Mouse (Mus musculus) left cerebral cortex, postnatal 4 days (tissue): Measurements from ENCODE around the gene Col20a1. TPM values are rescaled to one million over a fixed set of nuclear protein-coding genes. Genes with fewer than 3 reads are reported as not detected.

Experiments used
- DNase-seq: peaks from one replicate; pipeline ENCODE4 v3.0.0-alpha.2; 2022
- intact Hi-C: fragments of 180-260 bp; cut with DNase I; formaldehyde crosslinking; loops from one replicate; pipeline ENCODE4 v1.15.1; 2025
- total RNA-seq, 2 experiments: library from RNA; stranded (reverse); gene quantifications; 2 replicates each; pipeline ENCODE4 v1.2.3; 2021

Gene Col20a1
- under 1 TPM; 0.50 to 0.87 TPM for total RNA-seq

DNA sequence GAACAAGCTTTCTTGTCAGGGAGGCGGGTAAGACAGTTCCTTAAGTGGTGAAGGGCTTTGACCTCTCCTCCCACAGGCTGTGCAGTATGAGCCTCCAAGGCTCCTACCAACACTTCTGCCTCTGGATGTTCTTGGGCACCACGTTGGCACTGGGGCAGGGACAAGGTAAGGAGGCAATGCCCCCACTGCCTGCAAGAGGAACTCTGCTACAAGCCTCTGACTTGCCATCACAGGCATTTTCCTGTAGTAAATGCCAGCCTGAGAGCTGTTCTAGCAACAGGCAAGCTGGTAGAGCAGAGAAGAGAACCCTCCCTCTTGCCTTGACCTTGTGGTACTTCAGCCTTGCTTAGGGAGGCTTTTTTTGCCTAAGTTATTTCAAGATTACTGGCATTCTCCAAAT is at the start of gene Col20a1:
Gene Col20a1, plus strand, starts transcription at position 87 of the 400 bp plus-strand sequence.
- intact Hi-C loops: no loop called here
- DNase-seq: no peak

DNA sequence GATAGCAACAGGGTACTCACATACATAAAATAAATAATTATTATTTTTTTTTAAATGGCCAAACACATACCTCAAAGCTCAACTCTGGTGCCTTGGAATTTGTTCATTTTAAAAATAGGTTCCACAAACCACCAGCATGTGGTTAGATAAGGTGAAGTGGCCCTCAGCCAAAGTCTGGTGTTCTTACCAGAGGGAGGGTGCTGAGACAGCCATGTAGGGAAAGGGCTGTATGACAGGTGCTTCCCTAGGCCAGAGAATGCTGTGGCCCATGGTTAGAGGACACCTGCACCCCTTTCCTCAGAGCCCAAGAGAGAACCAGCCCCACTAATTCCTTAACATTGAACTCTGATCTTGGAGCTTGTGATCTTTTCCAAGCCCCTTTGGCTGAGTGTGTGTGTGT is 46.1 kb upstream of the Col20a1 start:
- no peak for DNase-seq
- intact Hi-C loops: no loop called here

DNA sequence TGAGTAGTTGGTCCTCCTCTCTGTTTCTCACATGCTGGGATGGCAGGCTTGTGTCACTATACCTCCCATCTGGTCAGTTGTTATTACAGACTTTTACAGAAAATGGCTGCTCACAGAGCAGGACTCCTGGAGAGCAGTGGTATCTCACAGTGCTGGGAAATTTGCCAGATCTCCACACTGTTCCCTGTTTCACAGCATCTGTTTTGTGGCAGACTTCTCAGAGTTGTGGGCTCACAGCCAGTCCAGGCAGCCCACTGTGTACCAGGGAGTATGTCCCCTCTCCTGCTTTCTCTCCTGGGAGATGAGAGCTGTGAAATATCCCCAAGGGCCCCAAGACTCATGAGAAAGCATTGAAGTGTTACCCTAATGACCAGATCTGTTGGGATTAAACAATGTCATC is 44.5 kb upstream of the Col20a1 start:
- intact Hi-C loops: no loop called here
- peak; percentile 28 for DNase-seq

DNA sequence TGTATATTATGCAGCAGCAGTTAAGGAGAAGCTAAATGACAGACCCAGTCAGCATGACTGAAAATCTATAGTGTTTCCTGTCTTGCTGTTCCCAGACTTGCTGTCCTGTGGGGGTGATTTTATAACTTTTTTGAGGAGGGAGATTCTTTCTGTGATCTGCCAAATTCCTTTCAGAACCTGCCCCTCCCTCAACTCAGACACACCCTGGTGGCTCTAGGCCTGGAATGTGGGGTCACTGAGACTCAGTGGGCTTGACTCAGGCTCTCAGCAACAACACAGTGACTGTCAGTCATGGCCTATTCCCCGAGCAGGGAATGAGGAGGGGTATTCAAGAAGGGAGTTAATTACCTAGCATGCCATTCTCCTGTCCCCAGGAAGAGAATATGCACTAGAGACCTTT is 36.4 kb upstream of the Col20a1 start:
- no peak for DNase-seq
- intact Hi-C loops: no loop called here

DNA sequence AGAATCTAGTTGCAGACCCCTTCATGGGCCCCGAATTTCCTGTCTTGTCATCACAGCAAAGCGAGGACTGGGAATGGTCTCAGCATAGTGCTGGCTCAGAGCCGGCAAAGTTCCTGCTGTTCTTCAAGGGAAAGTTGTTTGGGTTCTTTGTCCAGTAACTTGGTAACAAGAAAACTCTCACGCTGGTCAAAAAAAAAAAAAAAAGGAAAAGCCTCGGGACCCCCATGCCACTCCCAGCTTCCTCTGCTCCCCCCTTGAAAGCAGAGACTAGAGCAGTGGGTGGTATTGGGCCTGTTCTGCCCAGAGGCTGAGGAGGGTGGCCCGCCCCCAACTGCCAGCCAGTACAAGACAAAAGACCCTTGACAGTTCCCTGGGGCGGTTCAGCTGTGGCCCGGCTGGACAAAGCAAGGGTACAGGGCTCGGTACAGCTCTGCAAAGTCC is 33.6 kb upstream of the Col20a1 start:
- intact Hi-C loops: no loop called here

DNA sequence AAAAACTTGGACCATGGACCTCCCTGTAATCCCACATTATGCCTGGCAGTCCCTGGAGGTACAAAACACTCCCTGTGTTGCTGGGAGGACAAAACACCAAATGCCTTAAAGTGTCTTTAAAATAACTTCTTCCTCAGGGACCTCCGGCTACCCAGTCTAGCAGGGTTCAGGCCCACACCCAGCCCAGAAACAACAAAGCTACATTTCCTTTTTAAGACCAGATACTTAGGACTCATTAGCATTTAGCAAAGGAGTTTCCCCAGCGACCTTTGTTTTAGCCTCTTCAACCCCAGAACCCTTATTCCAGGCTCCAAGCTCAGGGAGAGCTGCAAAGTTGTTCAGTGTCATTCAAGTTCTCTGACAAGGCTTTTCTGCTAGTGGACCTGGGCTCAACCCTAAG is 32.7 kb upstream of the Col20a1 start:
- intact Hi-C loops: no loop called here
- no peak for DNase-seq

More for the DNA sequence above, 33.6 kb upstream of the Col20a1 start:
- DNase-seq: peak; percentile 74

DNA sequence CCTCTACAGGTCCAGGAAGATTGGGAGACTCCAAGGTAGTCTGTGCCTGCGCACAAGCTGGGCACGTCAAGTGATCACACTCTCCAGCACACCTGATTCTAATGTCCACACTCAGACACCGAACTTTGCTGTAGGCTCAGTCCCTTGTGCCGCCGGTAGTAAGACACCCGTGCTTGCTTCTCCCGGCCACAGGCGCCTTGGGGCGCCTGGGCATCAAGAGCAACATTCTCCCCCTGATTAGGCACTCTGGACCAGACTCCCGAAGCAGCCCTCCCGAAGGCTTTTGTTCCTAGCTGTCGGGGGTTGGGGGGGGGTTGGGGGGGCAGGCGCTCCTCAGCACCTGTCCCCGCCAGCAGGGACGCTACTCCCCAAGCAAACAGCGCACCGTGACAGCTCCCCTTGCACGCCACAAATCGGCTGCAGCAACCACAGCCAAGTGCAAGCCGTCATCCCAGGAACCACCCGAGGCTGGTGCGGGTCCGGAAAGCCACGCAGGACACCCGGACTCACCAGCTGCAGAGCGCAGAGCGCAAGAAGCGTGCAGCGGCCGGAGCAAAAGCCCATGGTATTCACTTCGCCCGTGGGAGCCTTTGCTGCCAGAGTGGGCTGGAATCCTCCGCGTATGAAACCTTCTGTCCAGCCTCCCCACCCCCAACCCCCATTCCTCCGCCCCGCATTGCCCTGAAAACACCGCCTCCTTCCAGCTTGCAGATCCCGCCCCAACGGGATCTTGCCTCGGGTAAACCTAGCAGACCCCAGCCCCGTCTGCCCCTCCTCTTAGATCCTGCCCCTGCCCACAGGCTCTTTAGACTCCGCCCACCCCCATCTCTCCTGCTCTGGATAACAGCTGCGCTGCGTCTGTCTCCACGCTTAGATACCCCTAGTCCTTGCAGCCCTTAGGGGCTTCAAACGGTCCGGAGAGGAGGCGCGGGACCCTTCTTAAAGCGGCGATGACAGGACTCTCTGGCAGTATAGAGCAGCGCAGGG is 32.0 kb upstream of the Col20a1 start, which contains the start of gene Nkain4:
Gene Nkain4, minus strand, starts transcription at position 639 of the 987 bp plus-strand sequence.
- peak; percentile 91 for DNase-seq
- intact Hi-C loops: no loop called here

DNA sequence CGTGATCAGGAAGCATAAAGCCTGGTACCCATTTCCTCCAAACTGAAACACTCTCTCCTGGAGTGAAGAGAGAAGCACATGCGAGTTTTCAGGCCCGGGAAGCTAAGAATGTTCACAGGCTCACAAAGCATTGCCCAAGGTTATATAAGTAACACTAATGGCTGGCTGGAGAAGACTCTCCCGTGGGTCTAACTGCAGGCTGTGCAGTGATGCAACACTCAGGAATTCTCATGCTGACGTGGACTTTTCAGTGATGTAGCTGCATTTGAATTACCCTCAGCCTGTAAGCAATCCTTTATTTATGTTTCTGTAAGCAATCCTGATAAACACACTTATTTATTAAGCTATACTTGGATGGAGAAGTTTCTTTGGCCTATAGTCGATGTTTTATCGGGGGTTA is 26.7 kb upstream of the Col20a1 start:
- DNase-seq: no peak
- intact Hi-C loops: loop anchor here (5.0 kb wide), 1 partner anchor 32 kb away; the partner anchor contains the start of gene Birc7

DNA sequence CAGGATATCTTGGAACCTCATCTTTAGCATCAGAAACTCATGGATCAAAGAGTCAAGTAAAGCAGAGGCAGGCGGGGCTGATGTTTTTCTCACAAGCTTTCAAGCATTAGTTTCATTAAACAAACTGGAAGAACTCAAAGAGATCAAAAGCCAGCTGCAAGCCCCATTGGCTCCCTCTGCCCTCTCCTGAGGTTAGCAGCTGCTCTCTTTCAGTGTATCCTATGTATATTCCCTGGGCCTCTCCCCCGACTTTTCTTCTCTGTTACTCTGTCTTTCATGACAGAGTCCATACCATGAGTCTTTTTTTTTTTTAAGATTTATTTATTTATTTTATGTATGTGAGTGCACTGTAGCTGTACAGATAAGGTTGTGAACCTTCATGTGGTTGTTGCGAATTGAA is 26.1 kb upstream of the Col20a1 start:
- intact Hi-C loops: loop anchor here (5.0 kb wide), 1 partner anchor 33 kb away; the partner anchor contains the start of gene Birc7
- no peak for DNase-seq

DNA sequence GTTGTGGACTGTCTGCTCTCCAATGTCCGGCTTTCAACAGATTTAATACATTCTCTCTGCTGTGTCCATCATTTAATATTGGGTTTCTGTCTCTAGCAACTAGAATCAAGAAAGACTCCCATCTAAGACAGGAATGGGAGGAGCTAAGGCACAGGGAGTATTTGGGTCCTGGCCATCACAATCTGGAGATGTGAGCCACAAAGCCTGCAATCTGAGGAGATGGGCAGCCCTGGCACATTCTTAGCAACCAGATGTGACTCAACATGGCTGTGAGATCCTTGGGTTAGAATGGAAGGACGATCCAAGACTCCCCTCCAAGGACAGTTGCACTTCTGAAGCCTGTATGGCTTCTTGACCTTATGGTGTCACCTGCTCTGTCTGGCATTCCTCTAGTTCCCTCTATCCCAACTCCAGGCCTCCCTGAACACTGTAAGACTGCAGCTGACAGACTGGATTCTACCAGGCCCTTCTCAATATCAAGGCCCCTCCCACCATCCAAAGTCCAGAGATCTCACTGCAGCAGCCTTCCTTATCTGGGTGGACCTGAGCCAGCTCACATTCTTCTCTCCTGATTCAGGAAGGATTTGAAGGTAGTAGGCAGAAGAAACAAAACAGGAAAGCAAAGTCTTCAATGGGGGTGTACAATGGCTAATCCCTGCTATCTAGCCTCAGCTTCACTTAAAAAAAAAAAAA is 23.6 kb upstream of the Col20a1 start:
- intact Hi-C loops: loop anchor here (5.0 kb wide), 1 partner anchor 35 kb away; the partner anchor contains the start of gene Birc7
- DNase-seq: no peak

DNA sequence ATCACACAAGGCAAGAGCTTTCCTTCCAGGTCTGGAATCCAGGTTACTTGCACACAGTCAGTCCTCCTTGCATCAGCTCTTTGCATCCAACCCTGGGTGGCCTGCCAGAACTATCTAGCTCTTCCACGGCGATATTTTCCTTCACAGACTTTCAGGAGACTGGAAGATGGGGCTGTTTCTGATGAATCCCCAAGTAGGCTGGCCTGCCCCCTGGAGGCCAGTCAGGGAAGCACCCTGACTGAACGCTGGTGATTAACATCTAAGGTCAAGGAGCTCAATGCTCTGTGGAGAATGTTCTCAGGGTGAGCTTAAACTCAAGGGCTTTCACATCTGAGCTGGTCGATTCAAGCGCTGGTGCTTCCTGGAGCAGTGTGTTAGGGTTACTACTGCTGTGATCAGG is 22.4 kb upstream of the Col20a1 start:
- peak; percentile 81 for DNase-seq
- intact Hi-C loops: loop anchor here (5.0 kb wide), 1 partner anchor 37 kb away; the partner anchor contains the start of gene Birc7

DNA sequence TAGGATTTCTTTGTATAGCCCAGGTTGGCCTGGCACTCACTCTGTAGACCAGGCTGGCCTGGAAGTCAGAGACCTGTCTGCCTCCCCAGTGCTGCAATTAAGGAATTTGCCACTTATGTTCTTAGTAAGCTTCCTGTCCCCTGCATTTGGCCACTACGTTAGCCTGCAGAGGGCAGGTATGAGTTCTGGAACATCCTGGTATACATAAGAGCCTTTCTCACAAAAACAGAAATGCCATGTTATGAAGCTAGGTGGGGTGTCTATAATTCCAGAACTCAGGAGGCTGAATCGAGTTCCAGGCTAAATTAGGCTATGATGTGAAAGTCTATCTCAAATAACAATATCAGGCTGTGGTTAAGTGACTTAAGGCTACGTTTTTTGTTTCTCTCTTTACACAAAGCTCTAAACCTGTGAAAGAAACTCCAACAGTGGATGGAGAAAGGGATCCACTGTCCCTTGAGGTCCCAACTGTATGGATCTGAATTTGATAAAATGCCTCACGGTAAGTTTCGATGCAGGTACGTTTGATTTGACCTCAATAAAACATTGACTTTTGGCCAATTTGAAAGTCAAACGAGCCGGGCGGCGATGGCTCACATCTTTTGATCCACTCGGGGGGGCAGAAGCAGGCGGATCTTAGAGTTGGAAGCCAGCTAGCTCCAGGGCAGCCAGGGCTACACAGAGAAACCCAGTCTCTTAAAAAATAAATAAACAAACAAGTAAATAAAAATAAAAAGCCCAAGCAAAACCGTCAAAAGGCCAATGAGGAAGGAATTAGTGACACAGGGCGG is 20.0 kb upstream of the Col20a1 start:
- intact Hi-C loops: no loop called here
- DNase-seq: peak; percentile 26

DNA sequence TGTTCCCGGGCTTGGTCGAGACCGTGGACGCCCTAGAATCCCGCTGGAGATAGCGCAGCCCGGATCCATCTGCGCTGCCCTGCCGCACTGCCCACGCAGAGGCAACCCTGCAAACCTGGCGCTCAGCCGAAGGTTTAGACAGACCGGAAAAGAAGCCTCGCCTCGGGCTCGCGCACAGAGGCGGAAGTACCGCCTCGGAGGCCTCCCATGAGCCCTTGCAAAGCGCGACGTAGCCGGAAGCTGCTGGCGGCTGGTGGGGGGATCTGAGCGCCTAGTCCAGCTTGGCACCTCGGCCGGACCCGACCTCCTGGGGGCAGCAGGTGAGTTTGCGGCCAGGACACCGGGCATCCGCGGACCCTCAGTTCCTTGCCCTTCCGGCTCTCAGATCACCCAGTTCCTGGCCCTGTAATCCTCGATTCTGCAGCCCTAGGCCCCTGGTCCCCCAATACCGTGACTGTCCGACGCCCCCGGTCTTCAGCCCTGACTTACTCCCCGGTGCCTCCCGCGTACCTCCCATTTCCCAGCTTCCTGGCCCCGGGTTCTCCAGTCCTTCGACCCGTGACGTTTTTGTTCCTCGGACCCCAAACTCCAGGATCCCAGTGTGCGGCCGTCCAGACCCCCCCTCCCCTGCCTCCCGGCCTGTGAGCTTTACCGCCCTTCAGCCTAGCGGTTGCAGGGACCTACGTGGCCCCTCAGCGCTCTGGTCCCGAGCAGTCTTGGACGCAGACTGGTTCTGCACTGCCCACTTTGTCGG is 19.1 kb upstream of the Col20a1 start, which contains the start of gene Arfgap1:
Gene Arfgap1, plus strand, starts transcription at position 216 of the 754 bp plus-strand sequence.
- peak; percentile 95 for DNase-seq
- intact Hi-C loops: no loop called here

DNA sequence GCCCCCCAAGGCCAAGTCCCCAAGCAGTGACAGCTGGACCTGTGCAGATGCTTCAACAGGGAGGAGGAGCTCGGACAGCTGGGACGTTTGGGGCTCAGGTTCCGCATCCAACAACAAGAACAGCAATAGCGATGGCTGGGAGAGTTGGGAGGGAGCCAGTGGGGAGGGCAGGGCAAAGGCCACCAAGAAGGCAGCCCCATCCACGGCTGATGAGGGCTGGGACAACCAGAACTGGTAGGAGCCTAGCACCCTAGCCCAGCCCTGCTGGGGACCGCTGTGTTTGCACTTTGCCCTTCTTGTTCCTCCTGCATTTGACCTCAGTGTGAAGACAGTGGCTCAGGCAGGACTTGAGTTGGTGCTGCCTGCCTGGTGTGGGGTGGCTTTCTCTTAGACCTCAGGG is 5.2 kb upstream of the Col20a1 start:
- intact Hi-C loops: no loop called here
- DNase-seq: no peak

DNA sequence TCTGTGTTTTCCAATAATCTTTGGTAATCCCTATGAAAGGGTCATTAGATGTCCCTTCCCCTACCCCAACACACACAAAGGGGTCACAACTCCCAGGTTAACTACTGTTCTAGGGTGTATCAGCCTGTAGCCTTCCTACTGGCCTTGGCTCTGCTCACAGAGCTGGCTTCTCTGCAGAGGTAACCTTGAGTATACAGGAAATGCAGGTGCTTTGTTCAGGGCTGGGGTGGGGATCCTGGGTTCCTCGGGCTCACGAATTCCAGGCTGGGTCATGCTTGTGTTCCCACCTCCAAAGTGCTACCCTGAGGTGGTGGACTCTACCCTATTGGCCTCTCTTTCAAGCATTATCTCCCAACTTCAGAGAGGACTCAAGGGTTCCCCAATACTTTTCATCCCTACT is 700 bp upstream of the Col20a1 start:
- no peak for DNase-seq
- intact Hi-C loops: no loop called here

DNA sequence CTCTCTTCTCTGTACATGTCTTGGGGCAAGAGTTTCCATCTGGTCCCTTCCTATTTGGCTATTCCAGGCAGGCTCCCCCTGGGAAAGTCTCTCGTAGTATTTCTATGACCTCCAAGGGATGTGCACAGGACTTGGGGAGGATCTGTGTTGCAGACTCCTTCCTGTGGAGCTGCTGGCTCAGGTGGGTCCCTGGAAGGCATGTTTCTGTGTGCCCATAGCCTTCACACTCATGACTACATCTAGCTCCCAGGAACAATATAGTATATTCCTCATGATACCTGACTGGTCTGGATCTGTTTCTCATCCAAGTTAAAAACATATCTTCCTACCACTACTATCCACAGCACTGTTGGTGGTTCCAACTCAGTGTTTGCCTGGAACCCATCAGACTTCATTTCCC is 666 bp downstream of the Col20a1 start:
- DNase-seq: no peak
- intact Hi-C loops: no loop called here

DNA sequence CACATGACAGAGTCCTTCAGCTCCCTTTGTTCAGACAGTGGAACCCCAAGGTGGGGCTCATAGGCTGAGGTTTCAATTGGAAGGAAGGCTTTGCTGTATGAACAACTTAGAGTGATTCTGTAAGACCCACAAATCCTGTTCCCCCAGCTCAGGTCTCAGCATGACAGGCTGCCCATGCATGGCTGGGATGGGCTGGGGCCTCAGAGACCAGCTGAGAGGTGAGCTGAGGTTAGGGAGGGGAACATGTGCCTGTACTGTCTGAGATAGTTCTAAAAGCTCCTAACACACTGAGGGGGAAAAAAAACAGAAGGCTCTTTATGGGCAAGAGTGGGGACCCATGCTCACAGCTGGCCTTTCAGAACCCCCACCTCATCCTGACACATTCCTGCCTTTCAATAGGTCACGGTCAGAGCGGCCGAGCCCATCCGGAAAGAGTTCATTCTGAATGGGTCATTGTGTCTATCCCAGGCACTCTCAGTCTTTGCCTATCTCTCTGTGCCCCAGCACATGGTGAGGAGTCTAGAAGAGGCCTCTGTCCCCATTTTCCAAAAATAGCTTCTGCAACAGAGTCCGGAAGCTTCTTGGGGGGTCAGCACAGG is 1.2 kb downstream of the Col20a1 start:
- no peak for DNase-seq
- intact Hi-C loops: no loop called here

DNA sequence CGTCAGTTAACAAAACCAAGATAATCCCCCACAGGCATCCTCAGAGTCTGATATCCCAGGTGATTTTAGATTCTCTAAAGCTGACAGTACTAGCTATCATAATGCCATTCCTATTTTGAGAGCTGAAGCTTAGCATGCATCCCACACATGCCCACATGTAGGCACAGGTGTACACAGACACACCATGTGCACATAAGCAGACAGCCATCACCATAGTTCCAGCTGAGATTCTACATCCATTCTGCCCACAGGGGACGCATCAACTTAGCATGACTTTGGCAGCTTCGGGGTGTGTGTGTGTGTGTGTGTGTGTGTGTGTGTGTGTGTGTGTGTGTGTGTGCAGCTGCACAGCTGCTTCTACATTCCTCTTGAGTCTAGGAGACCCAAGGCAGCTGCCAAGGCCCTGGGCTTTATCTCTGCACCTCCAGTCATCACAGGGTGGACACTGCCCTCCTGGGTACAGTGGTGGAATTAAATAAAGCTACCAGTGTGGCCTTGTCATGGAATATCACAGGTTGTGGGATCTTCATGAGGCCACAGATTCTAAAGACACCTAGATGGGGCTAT is 2.1 kb downstream of the Col20a1 start:
- DNase-seq: no peak
- intact Hi-C loops: no loop called here

DNA sequence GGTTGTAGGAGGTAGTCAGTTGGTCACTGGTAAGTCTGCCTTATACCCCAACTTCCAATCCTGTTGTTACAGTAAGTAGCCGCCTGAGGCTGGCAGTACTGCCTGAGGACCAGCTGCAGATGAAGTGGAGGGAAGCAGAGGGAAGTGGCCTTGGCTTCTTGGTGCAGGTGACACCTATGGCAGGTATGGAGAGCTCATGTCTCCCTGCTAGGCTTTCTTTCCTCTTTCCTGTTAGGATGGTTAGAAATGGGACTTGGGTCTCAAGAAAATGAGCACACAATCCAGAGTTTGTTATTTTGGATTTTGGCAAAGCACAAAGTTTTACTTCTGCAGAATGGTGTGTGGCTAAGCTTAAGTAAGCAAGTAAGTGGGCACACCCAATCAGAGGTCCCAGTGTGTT is 2.6 kb downstream of the Col20a1 start:
- intact Hi-C loops: no loop called here
- DNase-seq: no peak
